Mouse (Mus musculus) forebrain, postnatal 0 days (tissue): Measurements from ENCODE around the gene Sp2. TPM values are rescaled to one million over a fixed set of nuclear protein-coding genes. Genes with fewer than 3 reads are reported as not detected.

ENCODE experiments used
- ATAC-seq: fragments of 200-750 bp; cut with Nextera tagmentation; 2 replicates; pipeline ENCODE4 v1.8.0; 2017; ENCODE audit warnings: mild to moderate bottlenecking, moderate library complexity
- DNase-seq: peaks from one replicate; pipeline ENCODE4 v3.0.0-alpha.2; 2015
- H3K27ac ChIP-seq: fragments of 300-500 bp; sonication (generic); 2 replicates; pipeline ENCODE4 v1.5.1; 2014; ENCODE audit warnings: low read depth, mild to moderate bottlenecking, antibody characterized with exemption, low read length, moderate library complexity, mixed read lengths
- H3K27me3 ChIP-seq: fragments of 300-500 bp; sonication (generic); 2 replicates; pipeline ENCODE4 v1.6.1; 2014; ENCODE audit warnings: mild to moderate bottlenecking, low read length, mixed read lengths; ENCODE audit not compliant: insufficient read depth
- H3K36me3 ChIP-seq: fragments of 300-500 bp; sonication (generic); 2 replicates; pipeline ENCODE4 v1.6.1; 2014; ENCODE audit warnings: mild to moderate bottlenecking, moderate library complexity; ENCODE audit not compliant: insufficient read depth
- H3K4me1 ChIP-seq: fragments of 300-500 bp; sonication (generic); 2 replicates; pipeline ENCODE4 v1.6.1; 2014; ENCODE audit warnings: antibody characterized with exemption; ENCODE audit not compliant: insufficient read depth
- H3K4me2 ChIP-seq: fragments of 300-500 bp; sonication (generic); 2 replicates; pipeline ENCODE4 v1.6.1; 2014; ENCODE audit warnings: low read depth, mild to moderate bottlenecking, moderate library complexity
- H3K4me3 ChIP-seq: fragments of 300-500 bp; sonication (generic); 2 replicates; pipeline ENCODE4 v1.5.1; 2014; ENCODE audit warnings: low read depth, low read length, mixed read lengths
- H3K9ac ChIP-seq: fragments of 300-500 bp; sonication (generic); 2 replicates; pipeline ENCODE4 v1.6.1; 2014; ENCODE audit warnings: mild to moderate bottlenecking
- H3K9me3 ChIP-seq: fragments of 300-500 bp; sonication (generic); 2 replicates; pipeline ENCODE4 v1.6.1; 2016; ENCODE audit warnings: low read length
- CTCF ChIP-seq: sonication (generic); IDR thresholded peaks from 2 replicates; pipeline ENCODE4 v1.5.1; 2016; ENCODE audit warnings: antibody characterized with exemption, control low read depth, low read depth
- WGBS: fragments of 180-500 bp; shearing (Covaris S2); extraction: QIAGEN DNeasy Blood & Tissue Kit; methylation state at CpG from one replicate; pipeline ENCODE4 v1.1.7; 2014; 5-methylcytosine and 5-hydroxymethylcytosine counted together
- polyA plus RNA-seq: library from polyadenylated mRNA; unstranded; fragments of >200 nt; fragmentation: Nextera tagmentation; extraction: Ambion mirVana; gene quantifications from 2 replicates; pipeline ENCODE4 v1.2.1, GENCODE M21; 2015
- total RNA-seq: library from RNA; depleted of rRNA; stranded (reverse); fragments of >200 nt; gene quantifications from 2 replicates; pipeline ENCODE4 v1.2.3, GENCODE M21; 2014

Gene Sp2
- total and polyA plus RNA-seq, 2 experiments from 2014 or later, result 5.0 to 14.8 TPM

GRCm38 (mm10) chr11:96929766-96930331 is 52.9 kb downstream of the Sp2 start:
- Histone ChIP-seq H3K27ac (no peak overlapping the region), H3K4me2 (no peak overlapping the region), H3K4me1 (no peaks in the 10 kb centered on the region), H3K4me3 (no peak overlapping the region), H3K27me3 (no peaks in the 10 kb centered on the region; the same call in 1 of the 2 replicates), H3K9me3 (no peaks in the 10 kb centered on the region), H3K36me3 (no peaks in the 10 kb centered on the region), H3K9ac (no peak overlapping the region)
- 72% methylated on average over 9 of the region's 9 CpGs for WGBS
- no peak for ATAC-seq
- TF ChIP-seq CTCF, result no peak
- no peak for DNase-seq

- H3K27ac ChIP-seq, result no peak overlapping the region
- H3K4me3 ChIP-seq, result no peak overlapping the region
- DNase-seq, result no peak
- H3K4me2 ChIP-seq, result no peak overlapping the region
- no peak overlapping the region for H3K9ac ChIP-seq
- no peaks in the 10 kb centered on the region; the same call in 1 of the 2 replicates for H3K27me3 ChIP-seq
- no peaks in the 10 kb centered on the region for H3K9me3 ChIP-seq
- WGBS, result 18% methylated on average over 13 of the region's 13 CpGs
- TF ChIP-seq CTCF, result no peak
- no peaks in the 10 kb centered on the region for H3K36me3 ChIP-seq
- H3K4me1 ChIP-seq, result no peaks in the 10 kb centered on the region
- no peak for ATAC-seq
These were observed 53.5 kb downstream of the Sp2 start for GRCm38 (mm10) chr11:96929096-96929765.

- WGBS, result 7% methylated on average over 5 of the region's 5 CpGs
- H3K9me3 ChIP-seq, result no peaks in the 10 kb centered on the region
- DNase-seq (no peak), ATAC-seq (no peak)
- no peak overlapping the region for H3K4me2 ChIP-seq
- H3K4me3 ChIP-seq, result no peak overlapping the region
- H3K36me3 ChIP-seq, result no peaks in the 10 kb centered on the region
- no peak overlapping the region for H3K27ac ChIP-seq
- H3K9ac ChIP-seq, result no peak overlapping the region
- no peaks in the 10 kb centered on the region; the same call in 1 of the 2 replicates for H3K27me3 ChIP-seq
- no peak for TF ChIP-seq CTCF
- no peaks in the 10 kb centered on the region for H3K4me1 ChIP-seq
These were observed 54.1 kb downstream of the Sp2 start for GRCm38 (mm10) chr11:96928691-96929090.

- no peaks in the 10 kb centered on the region; the same call in 1 of the 2 replicates for H3K27me3 ChIP-seq
- H3K27ac ChIP-seq, result no peak within 1 kb of the TSS
- DNase-seq (no peak), ATAC-seq (no peak)
- no peak within 1 kb of the TSS for H3K4me3 ChIP-seq
- no peaks in the 10 kb centered on the region for H3K36me3 ChIP-seq
- WGBS, result 78% methylated on average over 2 of the region's 2 CpGs
- H3K9me3 ChIP-seq, result no peaks in the 10 kb centered on the region
- no peak within 1 kb of the TSS for H3K9ac ChIP-seq
- H3K4me2 ChIP-seq, result no peak within 1 kb of the TSS
- TF ChIP-seq CTCF, result no peak
- no peaks in the 10 kb centered on the region for H3K4me1 ChIP-seq
These were observed 54.7 kb downstream of the Sp2 start, which contains the start of gene Prr15l for GRCm38 (mm10) chr11:96928088-96928487. Prr15l (plus strand) TSS chr11:96928104.

GRCm38 (mm10) chr11:96926587-96926986 is 56.2 kb downstream of the Sp2 start:
- no peak overlapping the region for H3K27ac ChIP-seq
- no peaks in the 10 kb centered on the region; the same call in 1 of the 2 replicates for H3K27me3 ChIP-seq
- H3K4me2 ChIP-seq, result no peak overlapping the region
- no peak overlapping the region for H3K9ac ChIP-seq
- H3K9me3 ChIP-seq, result no peaks in the 10 kb centered on the region
- no peak for TF ChIP-seq CTCF
- 85% methylated on average over 5 of the region's 5 CpGs for WGBS
- H3K4me1 ChIP-seq, result no peaks in the 10 kb centered on the region
- ATAC-seq, result no peak
- H3K4me3 ChIP-seq, result no peak overlapping the region
- DNase-seq, result no peak
- no peaks in the 10 kb centered on the region for H3K36me3 ChIP-seq

- ATAC-seq, result no peak
- WGBS, result 88% methylated on average over 12 of the region's 12 CpGs
- no peaks in the 10 kb centered on the region; the same call in 1 of the 2 replicates for H3K27me3 ChIP-seq
These were observed 57.1 kb downstream of the Sp2 start for GRCm38 (mm10) chr11:96925469-96926148.

GRCm38 (mm10) chr11:96924861-96925260 is 57.9 kb downstream of the Sp2 start:
- H3K36me3 ChIP-seq, result no peaks in the 10 kb centered on the region
- H3K9ac ChIP-seq, result no peak overlapping the region
- no peak overlapping the region for H3K4me2 ChIP-seq
- H3K27ac ChIP-seq, result no peak overlapping the region
- no peaks in the 10 kb centered on the region for H3K4me1 ChIP-seq
- no peak for TF ChIP-seq CTCF
- DNase-seq, result no peak
- ATAC-seq, result no peak
- WGBS, result 84% methylated on average over 11 of the region's 11 CpGs
- H3K9me3 ChIP-seq, result no peaks in the 10 kb centered on the region
- H3K4me3 ChIP-seq, result no peak overlapping the region
- H3K27me3 ChIP-seq, result no peaks in the 10 kb centered on the region; the same call in 1 of the 2 replicates

More at GRCm38 (mm10) chr11:96925469-96926148, 57.1 kb downstream of the Sp2 start:
- Histone ChIP-seq H3K36me3 (no peaks in the 10 kb centered on the region), H3K27ac (no peak overlapping the region), H3K4me2 (no peak overlapping the region), H3K4me3 (no peak overlapping the region), H3K9me3 (no peaks in the 10 kb centered on the region), H3K9ac (no peak overlapping the region), H3K4me1 (no peaks in the 10 kb centered on the region)
- no peak for DNase-seq
- no peak for TF ChIP-seq CTCF
